Mouse (Mus musculus): ENCODE results near the gene Zfp524. TPM values are rescaled to one million over a fixed set of nuclear protein-coding genes. Genes with fewer than 3 reads are reported as not detected.

Zfp524 gene
- total RNA-seq, 2 experiments from 2014 or later = 9.3 to 16.6 TPM

GRCm38 (mm10) chr7:5062360-5063001 lies 48.3 kb downstream of the Zfp524 start:
- ATAC-seq (replicated peaks; ENCODE audit: low FRiP score, low TSS enrichment, poor library complexity, severe bottlenecking) = no peak

GRCm38 (mm10) chr7:5064886-5065285 lies 50.7 kb downstream of the Zfp524 start:
- ATAC-seq (replicated peaks; ENCODE audit: low FRiP score, low TSS enrichment, poor library complexity, severe bottlenecking) = no peak

Other genes with a start within 250 kb of the Zfp524 start
- not detected in 2 replicates for gene Fam71e2, start 243.1 kb upstream of the Zfp524 start, total RNA-seq (2014; fragmentation: Nextera tagmentation)
- not detected in 2 replicates for gene Fam71e2, start 243.1 kb upstream of the Zfp524 start, total RNA-seq (2017)
- not detected in 2 replicates for gene Il11, start 231.6 kb upstream of the Zfp524 start, total RNA-seq (2014; fragmentation: Nextera tagmentation)
- 0.15 TPM in 1 of 2 replicates, not detected in the other for gene Il11, start 231.6 kb upstream of the Zfp524 start, total RNA-seq (2017)
- not detected in 2 replicates for gene Tmem190, start 231.5 kb upstream of the Zfp524 start, total RNA-seq (2014; fragmentation: Nextera tagmentation)
- not detected in 2 replicates for gene Tmem190, start 231.5 kb upstream of the Zfp524 start, total RNA-seq (2017)
- gene Tmem238, start 224.8 kb upstream of the Zfp524 start, total RNA-seq (2014; fragmentation: Nextera tagmentation) = 15.1 and 17.8 TPM in 2 replicates
- gene Tmem238, start 224.8 kb upstream of the Zfp524 start, total RNA-seq (2017) = 21.3 and 26.1 TPM in 2 replicates
- 3,204 and 3,219 TPM in 2 replicates for gene Rpl28, start 221.5 kb upstream of the Zfp524 start, total RNA-seq (2014; fragmentation: Nextera tagmentation)
- 676 and 1,069 TPM in 2 replicates for gene Rpl28, start 221.5 kb upstream of the Zfp524 start, total RNA-seq (2017)
- 291 and 381 TPM in 2 replicates for gene Ube2s, start 201.8 kb upstream of the Zfp524 start, total RNA-seq (2014; fragmentation: Nextera tagmentation)
- 146 and 204 TPM in 2 replicates for gene Ube2s, start 201.8 kb upstream of the Zfp524 start, total RNA-seq (2017)
- 0.31 TPM in 1 of 2 replicates, not detected in the other for gene Shisa7, start 169.7 kb upstream of the Zfp524 start, total RNA-seq (2014; fragmentation: Nextera tagmentation)
- gene Shisa7, start 169.7 kb upstream of the Zfp524 start, total RNA-seq (2017) = not detected in 2 replicates
- 1.8 and 12.5 TPM in 2 replicates for gene Isoc2b, start 144.2 kb upstream of the Zfp524 start, total RNA-seq (2014; fragmentation: Nextera tagmentation)
- gene Isoc2b, start 144.2 kb upstream of the Zfp524 start, total RNA-seq (2017) = 13.3 and 86.2 TPM in 2 replicates
- 7.9 and 9.6 TPM in 2 replicates for gene Isoc2a, start 137.3 kb upstream of the Zfp524 start, total RNA-seq (2014; fragmentation: Nextera tagmentation)
- gene Isoc2a, start 137.3 kb upstream of the Zfp524 start, total RNA-seq (2017) = 7.4 and 13.2 TPM in 2 replicates
- not detected in 2 replicates for gene Gm36210, start 107.9 kb upstream of the Zfp524 start, total RNA-seq (2014; fragmentation: Nextera tagmentation)
- gene Gm36210, start 107.9 kb upstream of the Zfp524 start, total RNA-seq (2017) = not detected in 2 replicates
- gene Zfp628, start 99.2 kb upstream of the Zfp524 start, total RNA-seq (2014; fragmentation: Nextera tagmentation) = 8.2 and 11.6 TPM in 2 replicates
- gene Zfp628, start 99.2 kb upstream of the Zfp524 start, total RNA-seq (2017) = 1.1 and 1.2 TPM in 2 replicates
- 6.6 TPM in 1 of 2 replicates, not detected in the other for gene Nat14, start 92.4 kb upstream of the Zfp524 start, total RNA-seq (2014; fragmentation: Nextera tagmentation)
- 0.23 and 1.9 TPM in 2 replicates for gene Nat14, start 92.4 kb upstream of the Zfp524 start, total RNA-seq (2017)
- gene Ssc5d, start 88.6 kb upstream of the Zfp524 start, total RNA-seq (2014; fragmentation: Nextera tagmentation) = not detected in 2 replicates
- gene Ssc5d, start 88.6 kb upstream of the Zfp524 start, total RNA-seq (2017) = not detected in 2 replicates
- 0.69 TPM in 1 of 2 replicates, not detected in the other for gene Sbk2, start 50.0 kb upstream of the Zfp524 start, total RNA-seq (2014; fragmentation: Nextera tagmentation)
- gene Sbk2, start 50.0 kb upstream of the Zfp524 start, total RNA-seq (2017) = not detected in 2 replicates
- not detected in 2 replicates for gene Sbk3, start 43.2 kb upstream of the Zfp524 start, total RNA-seq (2014; fragmentation: Nextera tagmentation)
- not detected in 2 replicates for gene Sbk3, start 43.2 kb upstream of the Zfp524 start, total RNA-seq (2017)
- 12.0 and 32.5 TPM in 2 replicates for gene Zfp579, start 18.3 kb upstream of the Zfp524 start, total RNA-seq (2014; fragmentation: Nextera tagmentation)
- gene Zfp579, start 18.3 kb upstream of the Zfp524 start, total RNA-seq (2017) = 0.76 and 2.2 TPM in 2 replicates
- 34.8 and 35.7 TPM in 2 replicates for gene Fiz1, start 282 bp downstream of the Zfp524 start, total RNA-seq (2014; fragmentation: Nextera tagmentation)
- gene Fiz1, start 282 bp downstream of the Zfp524 start, total RNA-seq (2017) = 19.8 and 32.7 TPM in 2 replicates
- 2.6 TPM in 1 of 2 replicates, not detected in the other for gene Gm44973, start 1.1 kb downstream of the Zfp524 start, total RNA-seq (2014; fragmentation: Nextera tagmentation)
- gene Gm44973, start 1.1 kb downstream of the Zfp524 start, total RNA-seq (2017) = not detected in 2 replicates
- gene Zfp865, start 6.0 kb downstream of the Zfp524 start, total RNA-seq (2014; fragmentation: Nextera tagmentation) = 22.7 and 24.4 TPM in 2 replicates
- gene Zfp865, start 6.0 kb downstream of the Zfp524 start, total RNA-seq (2017) = 7.8 and 9.8 TPM in 2 replicates
- not detected in 2 replicates for gene Ccdc106, start 6.1 kb downstream of the Zfp524 start, total RNA-seq (2014; fragmentation: Nextera tagmentation)
- gene Ccdc106, start 6.1 kb downstream of the Zfp524 start, total RNA-seq (2017) = 0.42 and 0.56 TPM in 2 replicates
- gene 4632433K11Rik, start 19.7 kb downstream of the Zfp524 start, total RNA-seq (2014; fragmentation: Nextera tagmentation) = 1.3 and 2.0 TPM in 2 replicates
- 0.23 TPM in 1 of 2 replicates, not detected in the other for gene 4632433K11Rik, start 19.7 kb downstream of the Zfp524 start, total RNA-seq (2017)
- gene Zfp784, start 24.0 kb downstream of the Zfp524 start, total RNA-seq (2014; fragmentation: Nextera tagmentation) = 1.0 and 1.9 TPM in 2 replicates
- gene Zfp784, start 24.0 kb downstream of the Zfp524 start, total RNA-seq (2017) = 0.09 and 2.9 TPM in 2 replicates
- gene Zfp580, start 37.1 kb downstream of the Zfp524 start, total RNA-seq (2014; fragmentation: Nextera tagmentation) = 1.3 and 2.1 TPM in 2 replicates
- gene Zfp580, start 37.1 kb downstream of the Zfp524 start, total RNA-seq (2017) = not detected in 2 replicates
- gene U2af2, start 47.7 kb downstream of the Zfp524 start, total RNA-seq (2014; fragmentation: Nextera tagmentation) = 259 and 276 TPM in 2 replicates
- gene U2af2, start 47.7 kb downstream of the Zfp524 start, total RNA-seq (2017) = 284 and 302 TPM in 2 replicates
- gene Epn1, start 65.8 kb downstream of the Zfp524 start, total RNA-seq (2014; fragmentation: Nextera tagmentation) = 134 and 193 TPM in 2 replicates
- 51.1 and 62.6 TPM in 2 replicates for gene Epn1, start 65.8 kb downstream of the Zfp524 start, total RNA-seq (2017)
- not detected in 2 replicates for gene Rfpl4, start 102.5 kb downstream of the Zfp524 start, total RNA-seq (2014; fragmentation: Nextera tagmentation)
- not detected in 2 replicates for gene Rfpl4, start 102.5 kb downstream of the Zfp524 start, total RNA-seq (2017)
- not detected in 2 replicates for gene Rasl2-9, start 111.5 kb downstream of the Zfp524 start, total RNA-seq (2014; fragmentation: Nextera tagmentation)
- not detected in 2 replicates for gene Rasl2-9, start 111.5 kb downstream of the Zfp524 start, total RNA-seq (2017)
- not detected in 2 replicates for gene Vmn1r55, start 135.3 kb downstream of the Zfp524 start, total RNA-seq (2014; fragmentation: Nextera tagmentation)
- not detected in 2 replicates for gene Vmn1r55, start 135.3 kb downstream of the Zfp524 start, total RNA-seq (2017)
- not detected in 2 replicates for gene Vmn1r56, start 182.3 kb downstream of the Zfp524 start, total RNA-seq (2014; fragmentation: Nextera tagmentation)
- gene Vmn1r56, start 182.3 kb downstream of the Zfp524 start, total RNA-seq (2017) = not detected in 2 replicates
- not detected in 2 replicates for gene Vmn1r57, start 204.1 kb downstream of the Zfp524 start, total RNA-seq (2014; fragmentation: Nextera tagmentation)
- gene Vmn1r57, start 204.1 kb downstream of the Zfp524 start, total RNA-seq (2017) = not detected in 2 replicates